Mouse (Mus musculus): ENCODE data around the gene Cacng7. TPM values are rescaled to one million over a fixed set of nuclear protein-coding genes. Genes with fewer than 3 reads are reported as not detected.

Gene Cacng7
- polyA plus RNA-seq (2012; rRNA removed): 18.7 and 19.6 TPM in 2 replicates

DNA sequence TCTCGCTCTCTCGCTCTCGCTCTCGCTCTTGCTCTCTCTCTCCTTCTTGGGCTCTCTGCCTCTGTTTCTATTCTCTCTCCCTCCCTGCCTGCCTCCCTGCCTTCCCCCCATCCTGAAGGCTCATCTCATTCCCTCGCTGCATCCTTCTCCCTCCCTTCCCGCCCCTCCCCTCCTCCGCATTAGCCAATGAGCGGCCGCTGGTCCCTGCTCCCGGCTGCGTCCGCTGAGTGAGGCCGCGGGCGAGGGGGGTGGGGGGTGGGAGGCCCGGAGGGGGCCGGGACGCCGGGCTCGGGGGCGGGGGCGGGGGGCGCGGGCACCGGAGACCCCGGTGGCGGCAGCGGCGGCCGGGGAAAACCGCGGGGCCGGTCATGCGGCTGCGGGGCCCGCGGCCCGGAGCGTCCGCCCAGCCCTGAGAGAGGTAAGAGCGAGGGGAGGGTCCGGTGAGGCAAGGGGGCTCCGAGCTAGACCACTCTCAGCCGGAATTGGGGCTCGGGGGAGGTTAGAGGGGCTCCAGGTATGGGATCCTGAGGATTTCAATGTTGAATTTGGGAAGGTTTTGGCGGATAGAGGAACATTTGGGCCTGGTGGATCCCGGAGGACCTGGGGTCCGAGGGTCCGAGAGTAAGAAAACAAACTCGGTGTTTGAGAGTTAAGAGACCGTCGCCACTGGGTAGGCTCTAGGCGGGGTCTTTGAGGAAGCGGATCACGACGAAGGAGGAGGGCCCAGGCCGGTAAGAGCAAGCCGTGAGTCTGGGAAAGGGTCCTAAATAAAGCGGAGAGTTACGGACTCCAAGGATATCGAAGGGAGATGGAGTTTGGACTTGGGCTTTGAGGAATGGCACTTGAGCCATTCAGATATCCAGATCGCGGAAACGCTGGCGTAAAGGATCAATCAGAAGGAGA lies at the start of gene Cacng7:
Gene Cacng7, plus strand, starts transcription at position 337 of the 903 bp plus-strand sequence.

DNA sequence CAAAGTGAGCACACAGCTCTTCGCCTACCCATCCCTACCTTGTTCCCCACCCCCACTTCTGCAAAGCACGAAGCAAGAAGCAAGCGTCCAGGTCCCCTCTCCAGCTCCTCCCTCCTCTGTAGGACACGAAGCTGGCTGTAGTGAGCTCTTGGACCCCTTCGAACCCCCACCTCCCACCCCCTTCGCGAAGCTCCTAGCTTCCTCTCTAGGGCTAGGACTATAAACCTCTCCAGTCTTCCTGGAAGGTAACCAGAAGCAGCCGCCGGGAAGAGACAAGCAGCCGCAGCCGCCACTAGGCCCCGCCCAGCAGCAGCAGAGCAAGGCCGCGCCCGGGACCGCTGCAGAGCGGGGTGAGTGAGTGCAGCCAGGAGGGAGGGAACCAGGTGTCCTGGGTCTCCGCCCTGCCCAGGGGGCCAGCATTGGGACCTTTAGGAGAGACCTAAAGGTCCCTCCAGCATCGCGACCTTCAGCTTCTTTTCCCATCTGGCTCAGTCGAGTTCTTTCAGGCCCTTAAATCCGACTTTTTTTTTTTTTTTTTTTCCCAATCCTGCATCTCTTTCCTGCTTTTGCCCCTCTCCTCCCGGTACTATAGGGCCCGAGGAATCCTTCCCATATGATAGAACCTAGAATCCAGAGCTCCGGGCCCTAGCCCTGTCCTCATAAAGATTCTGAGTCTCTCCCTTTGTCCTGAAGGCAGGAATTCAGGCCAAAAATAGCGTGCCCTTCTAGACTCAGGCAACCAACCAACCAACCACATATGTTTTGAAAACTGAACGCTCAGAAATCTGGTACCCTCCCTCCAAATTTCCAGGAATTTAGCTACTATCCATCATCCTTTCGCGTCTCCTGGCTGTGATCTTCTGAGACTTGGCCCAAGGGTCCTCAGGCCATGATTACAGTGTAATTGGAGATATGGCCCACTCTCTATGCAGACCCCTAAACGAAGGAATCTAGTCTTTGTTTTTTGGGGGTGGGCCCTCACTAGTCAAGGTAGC lies 43.5 kb upstream of the Cacng7 start, which contains the start of the genes Myadm and Prkcg:
Gene Myadm, plus strand, starts transcription at position 105 of the 995 bp plus-strand sequence.
Gene Prkcg, plus strand, starts transcription at position 204 of the 995 bp plus-strand sequence.

DNA sequence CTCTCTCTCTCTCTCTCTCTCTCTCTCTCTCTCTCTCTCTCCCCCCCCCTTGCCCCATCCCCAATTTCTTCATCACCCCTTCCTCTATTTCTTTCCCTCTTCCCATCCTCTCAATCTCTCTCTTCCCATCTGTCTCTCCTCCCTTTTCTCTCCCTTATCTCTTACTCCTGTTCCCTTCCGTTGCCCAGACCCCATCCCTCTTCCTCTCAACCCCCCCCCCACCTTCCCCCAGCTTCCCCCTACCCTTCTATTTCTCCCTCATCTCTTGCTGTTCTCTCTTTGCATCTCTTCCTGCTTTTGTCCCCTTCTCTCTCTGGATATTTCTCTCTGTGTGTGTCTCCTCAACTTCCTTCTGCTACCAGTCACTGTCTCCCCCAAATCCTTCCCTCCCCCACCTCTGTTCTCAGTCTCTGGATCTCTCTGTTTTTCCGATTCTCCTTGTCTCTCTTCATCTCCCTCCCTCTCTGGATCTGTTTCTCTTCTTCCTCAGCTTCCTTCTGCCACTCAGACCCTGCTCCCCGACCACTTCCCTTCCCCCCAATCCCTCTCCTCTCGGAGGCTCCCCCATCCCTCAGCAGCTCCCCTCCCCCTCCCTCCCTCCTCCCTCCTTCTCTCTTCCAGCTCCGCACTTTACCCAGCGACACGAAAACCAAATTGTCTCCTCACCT lies 57.8 kb downstream of the Cacng7 start, which contains the start of gene Cacng8:
Gene Cacng8, plus strand, starts transcription at position 271 of the 668 bp plus-strand sequence.

Other genes starting within 250 kb of the Cacng7 start
- 0.12 and 0.18 TPM in 2 replicates for gene AU018091, start 163.8 kb upstream of the Cacng7 start, polyA plus RNA-seq (2012; rRNA removed)
- 0.06 and 0.12 TPM in 2 replicates for gene Nlrp12, start 83.2 kb upstream of the Cacng7 start, polyA plus RNA-seq (2012; rRNA removed)
- 447 and 501 TPM in 2 replicates for gene Myadm, start 43.9 kb upstream of the Cacng7 start, polyA plus RNA-seq (2012; rRNA removed)
- gene Prkcg, start 43.8 kb upstream of the Cacng7 start, polyA plus RNA-seq (2012; rRNA removed): 1.6 and 2.3 TPM in 2 replicates
- gene Cacng8, start 57.7 kb downstream of the Cacng7 start, polyA plus RNA-seq (2012; rRNA removed): 1.5 and 1.9 TPM in 2 replicates
- 0.32 and 0.77 TPM in 2 replicates for gene Cacng6, start 91.2 kb downstream of the Cacng7 start, polyA plus RNA-seq (2012; rRNA removed)
- gene Tarm1, start 169.7 kb downstream of the Cacng7 start, polyA plus RNA-seq (2012; rRNA removed): not detected in 2 replicates

All from ovary, adult 2 months (tissue).